Mouse (Mus musculus) embryo, embryonic 11.5 days (tissue): ENCODE results near the gene Hsdl2.
"Not testable (repeated sequence)": the region's sequence is repeated elsewhere in the genome, so short reads cannot be mapped to it uniquely, and the experiment has no call there.

Experiments used
- DNase-seq: peaks from one replicate; pipeline ENCODE4 v3.0.0-alpha.2; 2012; ENCODE audit warnings: low read depth, low spot score

Gene Hsdl2

GRCm38 (mm10) chr4:59581314-59582185 lies at the start of gene Hsdl2:
Hsdl2 (plus strand) TSS chr4:59581563.
- DNase-seq, result peak; percentile 98

- DNase-seq, result no peak
Observed at GRCm38 (mm10) chr4:59533268-59533667, 48.1 kb upstream of the Hsdl2 start.

GRCm38 (mm10) chr4:59535624-59536023 lies 45.7 kb upstream of the Hsdl2 start:
- no peak for DNase-seq

- no peak for DNase-seq
Observed at GRCm38 (mm10) chr4:59536281-59536680, 45.1 kb upstream of the Hsdl2 start.

GRCm38 (mm10) chr4:59543006-59543405 lies 38.4 kb upstream of the Hsdl2 start:
- DNase-seq, result no peak

GRCm38 (mm10) chr4:59544654-59545053 lies 36.7 kb upstream of the Hsdl2 start:
- no peak for DNase-seq

- no peak for DNase-seq
Observed at GRCm38 (mm10) chr4:59546285-59547071, 34.9 kb upstream of the Hsdl2 start.

GRCm38 (mm10) chr4:59547136-59547889 lies 34.0 kb upstream of the Hsdl2 start:
- peak; percentile 17 for DNase-seq

GRCm38 (mm10) chr4:59548011-59548559 lies 33.3 kb upstream of the Hsdl2 start:
- no peak for DNase-seq

GRCm38 (mm10) chr4:59548560-59549174 lies 32.7 kb upstream of the Hsdl2 start:
- peak; percentile 37 for DNase-seq

GRCm38 (mm10) chr4:59549175-59549976 lies 32.0 kb upstream of the Hsdl2 start, which contains the start of gene Ptbp3:
Ptbp3 (minus strand) TSS chr4:59549364.
- DNase-seq, result peak; percentile 94

GRCm38 (mm10) chr4:59549977-59550560 lies 31.3 kb upstream of the Hsdl2 start:
- no peak for DNase-seq

GRCm38 (mm10) chr4:59551901-59552300 lies 29.5 kb upstream of the Hsdl2 start:
- no peak for DNase-seq

- DNase-seq, result no peak
Observed at GRCm38 (mm10) chr4:59552835-59553234, 28.5 kb upstream of the Hsdl2 start.

GRCm38 (mm10) chr4:59553576-59553975 lies 27.8 kb upstream of the Hsdl2 start:
- DNase-seq, result no peak

- no peak for DNase-seq
Observed at GRCm38 (mm10) chr4:59555177-59555576, 26.2 kb upstream of the Hsdl2 start.

GRCm38 (mm10) chr4:59557343-59557742 lies 24.0 kb upstream of the Hsdl2 start:
- not testable (repeated sequence) for DNase-seq

GRCm38 (mm10) chr4:59558096-59558720 lies 23.2 kb upstream of the Hsdl2 start:
- DNase-seq, result no peak

- DNase-seq, result no peak
Observed at GRCm38 (mm10) chr4:59560141-59560540, 21.2 kb upstream of the Hsdl2 start.
